Mouse (Mus musculus): Measurements from ENCODE around the gene Nkain1. TPM values are rescaled to one million over a fixed set of nuclear protein-coding genes. Genes with fewer than 3 reads are reported as not detected.

The Nkain1 gene
- total RNA-seq, 2 experiments from 2014 or later: 34.5 to 35.5 TPM

DNA sequence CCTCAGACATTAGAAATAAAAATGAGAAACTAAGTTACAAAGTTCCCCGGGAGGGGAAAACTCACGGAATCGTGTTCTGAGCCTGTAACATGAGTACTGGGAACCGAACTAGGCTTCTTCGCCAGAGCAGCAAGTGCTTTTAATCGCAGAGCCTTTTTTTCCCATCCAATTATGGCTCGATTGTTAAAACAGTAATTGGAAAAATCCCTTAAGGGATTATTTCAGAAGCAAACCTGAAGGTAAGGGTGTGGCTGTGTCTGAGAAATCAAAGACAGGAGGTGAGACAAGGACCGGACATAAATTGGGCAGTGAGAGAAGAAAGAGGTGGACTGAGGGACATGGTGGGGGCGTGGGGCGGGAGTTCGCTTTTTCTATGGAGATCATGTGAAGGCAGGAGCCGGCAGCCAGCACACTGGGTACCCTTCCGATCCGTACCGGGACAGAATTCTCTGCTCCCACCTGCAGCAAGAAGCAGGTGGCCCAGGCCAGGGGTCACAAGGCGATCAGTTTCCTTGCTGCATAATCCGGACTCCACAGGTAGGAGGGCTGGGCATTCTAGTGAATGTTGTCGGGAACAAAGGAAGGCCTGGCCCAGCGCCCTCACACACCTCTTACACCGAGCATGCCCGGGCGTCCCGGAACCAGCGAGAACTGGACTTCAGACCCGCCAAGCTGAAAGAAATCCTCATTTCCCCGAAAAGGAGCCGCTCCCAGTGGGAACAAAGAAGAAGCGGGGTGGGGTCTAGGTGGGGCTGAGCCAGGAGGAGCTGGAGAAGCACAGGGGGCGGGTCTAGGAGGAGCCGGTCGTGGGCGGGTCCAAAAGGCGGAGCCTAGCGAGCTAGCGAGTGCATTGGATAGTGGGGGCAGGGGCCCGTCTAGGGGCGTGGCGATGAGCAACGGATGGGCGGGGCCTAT, 54.1 kb downstream of the Nkain1 start:
- Histone ChIP-seq H3K4me3 (peak overlapping the region; percentile 68), H3K27ac (no peak overlapping the region)
- peak; percentile 88 to 94 for DNase-seq (ENCODE audit: low spot score in 2 of 2)
- TF ChIP-seq CTCF (conservative IDR thresholded peaks at IDR 0.05): no peak

DNA sequence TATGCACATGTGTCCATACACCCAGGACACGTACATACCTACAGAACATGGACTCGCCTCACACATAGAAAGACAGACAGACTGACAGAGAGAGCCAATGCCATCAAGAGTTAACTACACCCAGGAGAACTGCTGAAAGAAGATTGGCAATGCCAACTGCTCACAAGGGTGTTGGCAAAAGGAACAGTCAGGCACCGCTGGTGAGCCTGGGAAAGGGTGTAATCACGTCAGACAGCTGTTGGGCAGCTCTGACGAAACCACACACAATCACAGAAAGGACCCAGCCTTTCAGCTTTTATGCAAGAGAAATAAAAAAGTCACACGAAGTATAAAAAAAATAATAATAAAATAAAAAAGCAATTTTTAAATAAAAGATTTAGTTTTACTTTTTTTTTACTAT, 57.5 kb downstream of the Nkain1 start:
- TF ChIP-seq CTCF (conservative IDR thresholded peaks at IDR 0.05): no peak
- H3K27ac ChIP-seq: no peak overlapping the region
- DNase-seq (ENCODE audit: low spot score in 2 of 2): no peak
- H3K4me3 ChIP-seq: no peak overlapping the region

Other genes starting within 250 kb of the Nkain1 start
- gene Zcchc17, start 214.2 kb downstream of the Nkain1 start, total RNA-seq (2021): 10 to 100 TPM; 66.1 to 66.5 TPM
- 10 to 100 TPM; 32.4 to 33.8 TPM for gene Snrnp40, start 214.0 kb downstream of the Nkain1 start, total RNA-seq (2021)
- 100 to 1,000 TPM; 122 to 125 TPM for gene Pum1, start 89.1 kb upstream of the Nkain1 start, total RNA-seq (2021)
- 100 to 1,000 TPM; 130 to 140 TPM for gene Sdc3, start 218.4 kb upstream of the Nkain1 start, total RNA-seq (2021)

Data from layer of hippocampus, adult 2 months (tissue).